Mouse (Mus musculus) midbrain, postnatal 0 days (tissue): ENCODE data around the gene Ube2d1. TPM values are rescaled to one million over a fixed set of nuclear protein-coding genes. Genes with fewer than 3 reads are reported as not detected.
A peak's percentile ranks its signal among the peaks of the same experiment; 100 is the strongest.

Experiments
- ATAC-seq: fragments of 200-750 bp; cut with Nextera tagmentation; 2 replicates; pipeline ENCODE4 v1.8.0; 2017; ENCODE audit warnings: moderate number of reproducible peaks, mild to moderate bottlenecking, moderate TSS enrichment, moderate library complexity; ENCODE audit not compliant: low FRiP score
- DNase-seq: peaks from one replicate; pipeline ENCODE4 v3.0.0-alpha.2; 2015; ENCODE audit warnings: low spot score
- H3K27ac ChIP-seq: fragments of 300-500 bp; sonication (generic); 2 replicates; pipeline ENCODE4 v1.5.1; 2014; ENCODE audit warnings: low read depth, mild to moderate bottlenecking, low read length, mixed read lengths
- H3K27me3 ChIP-seq: fragments of 300-500 bp; sonication (generic); 2 replicates; pipeline ENCODE4 v1.6.1; 2014; ENCODE audit warnings: low read length, control low read depth, mixed read lengths; ENCODE audit not compliant: insufficient read depth
- H3K36me3 ChIP-seq: fragments of 300-500 bp; sonication (generic); 2 replicates; pipeline ENCODE4 v1.6.1; 2014; ENCODE audit warnings: low read length, control low read depth, mixed read lengths; ENCODE audit not compliant: insufficient read depth
- H3K4me1 ChIP-seq: fragments of 300-500 bp; sonication (generic); 2 replicates; pipeline ENCODE4 v1.6.1; 2014; ENCODE audit warnings: mild to moderate bottlenecking, control low read depth, antibody characterized with exemption, low read length, mixed read lengths; ENCODE audit not compliant: insufficient read depth
- H3K4me2 ChIP-seq: fragments of 300-500 bp; sonication (generic); 2 replicates; pipeline ENCODE4 v1.6.1; 2014; ENCODE audit warnings: low read depth, mild to moderate bottlenecking, low read length, mixed read lengths; ENCODE audit not compliant: poor library complexity, severe bottlenecking
- H3K4me3 ChIP-seq: fragments of 300-500 bp; sonication (generic); 2 replicates; pipeline ENCODE4 v1.5.1; 2014; ENCODE audit warnings: low read depth, mild to moderate bottlenecking, low read length, moderate library complexity
- H3K9ac ChIP-seq: fragments of 300-500 bp; sonication (generic); replicated peaks from 2 replicates; pipeline ENCODE4 v1.6.1; 2014; ENCODE audit warnings: mild to moderate bottlenecking, low read length, moderate library complexity, mixed read lengths; ENCODE audit not compliant: poor library complexity, severe bottlenecking
- H3K9me3 ChIP-seq: fragments of 300-500 bp; sonication (generic); 2 replicates; pipeline ENCODE4 v1.6.1; 2016; ENCODE audit warnings: low read length, control low read depth
- CTCF ChIP-seq: IDR thresholded peaks from 2 replicates; pipeline ENCODE4 v1.5.1; 2016; ENCODE audit warnings: antibody characterized with exemption, mild to moderate bottlenecking
- WGBS: fragments of 180-500 bp; shearing (Covaris S2); extraction: QIAGEN DNeasy Blood & Tissue Kit; methylation state at CpG from one replicate; pipeline ENCODE4 v1.1.7; 2014; 5-methylcytosine and 5-hydroxymethylcytosine counted together
- polyA plus RNA-seq: library from polyadenylated mRNA; unstranded; fragments of >200 nt; fragmentation: Nextera tagmentation; extraction: Ambion mirVana; gene quantifications from 2 replicates; pipeline ENCODE4 v1.2.1, GENCODE M21; 2015
- total RNA-seq: library from RNA; depleted of rRNA; stranded (reverse); fragments of >200 nt; gene quantifications from 2 replicates; pipeline ENCODE4 v1.2.3, GENCODE M21; 2014

The Ube2d1 gene
- total and polyA plus RNA-seq, 2 experiments from 2014 or later: 100 to 179 TPM

DNA sequence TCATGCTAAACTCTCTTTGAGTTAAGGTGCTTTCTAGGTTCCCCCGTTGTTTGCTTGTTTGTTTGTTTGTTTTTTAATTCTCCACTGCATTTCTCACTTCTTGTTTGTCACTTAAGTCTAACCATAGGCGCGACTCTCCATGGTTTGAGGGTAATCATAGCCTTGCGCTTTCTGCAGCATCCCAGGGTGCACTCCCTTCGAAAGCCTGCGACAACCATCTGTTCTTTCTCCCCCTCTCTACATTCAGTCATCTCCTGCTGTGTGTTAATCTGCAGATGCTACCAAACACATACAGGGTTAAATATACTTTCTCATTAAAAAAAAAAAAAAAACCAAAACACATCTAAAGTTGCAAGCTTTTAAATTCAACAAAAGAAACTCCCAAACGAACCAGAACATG is 31.4 kb upstream of the Ube2d1 start:
- Histone ChIP-seq H3K4me2 (no peak overlapping the region), H3K9me3 (no peaks in the 10 kb centered on the region), H3K36me3 (no peaks in the 10 kb centered on the region), H3K4me3 (no peak overlapping the region), H3K27ac (no peak overlapping the region), H3K4me1 (no peaks in the 10 kb centered on the region), H3K27me3 (no peaks in the 10 kb centered on the region), H3K9ac (no peak overlapping the region)
- DNase-seq (no peak), ATAC-seq (no peak)
- 70% methylated on average over 7 of the region's 7 CpGs for WGBS
- TF ChIP-seq CTCF: no peak

- H3K27ac ChIP-seq: no peak overlapping the region
- DNase-seq (peak; percentile 20), ATAC-seq (no peak)
- WGBS: 82% methylated on average over 11 of the region's 11 CpGs
- H3K4me3 ChIP-seq: no peak overlapping the region
- H3K27me3 ChIP-seq: no peaks in the 10 kb centered on the region
- H3K4me2 ChIP-seq: no peak overlapping the region
- H3K36me3 ChIP-seq: no peaks in the 10 kb centered on the region
- no peaks in the 10 kb centered on the region for H3K9me3 ChIP-seq
- no peak overlapping the region for H3K9ac ChIP-seq
- TF ChIP-seq CTCF: no peak
- H3K4me1 ChIP-seq: no peaks in the 10 kb centered on the region
Observed at GRCm38 (mm10) chr10:71316056-71316455, 31.0 kb upstream of the Ube2d1 start.

GRCm38 (mm10) chr10:71314596-71314995 is 29.5 kb upstream of the Ube2d1 start:
- H3K27me3 ChIP-seq: no peaks in the 10 kb centered on the region
- no peak overlapping the region for H3K9ac ChIP-seq
- H3K4me1 ChIP-seq: no peaks in the 10 kb centered on the region
- no peak for TF ChIP-seq CTCF
- 87% methylated on average over 3 of the region's 3 CpGs for WGBS
- H3K27ac ChIP-seq: no peak overlapping the region
- ATAC-seq (no peak), DNase-seq (no peak)
- no peaks in the 10 kb centered on the region for H3K9me3 ChIP-seq
- no peaks in the 10 kb centered on the region for H3K36me3 ChIP-seq
- H3K4me3 ChIP-seq: no peak overlapping the region
- H3K4me2 ChIP-seq: no peak overlapping the region

- no peak overlapping the region for H3K9ac ChIP-seq
- no peak for TF ChIP-seq CTCF
- H3K27ac ChIP-seq: no peak overlapping the region
- no peak overlapping the region for H3K4me2 ChIP-seq
- 40% methylated on average over 3 of the region's 3 CpGs for WGBS
- no peaks in the 10 kb centered on the region for H3K27me3 ChIP-seq
- no peaks in the 10 kb centered on the region for H3K9me3 ChIP-seq
- no peaks in the 10 kb centered on the region for H3K36me3 ChIP-seq
- no peak overlapping the region for H3K4me3 ChIP-seq
- no peak for DNase-seq
- ATAC-seq: no peak
- no peaks in the 10 kb centered on the region for H3K4me1 ChIP-seq
Observed at GRCm38 (mm10) chr10:71310288-71310687, 25.2 kb upstream of the Ube2d1 start.

DNA sequence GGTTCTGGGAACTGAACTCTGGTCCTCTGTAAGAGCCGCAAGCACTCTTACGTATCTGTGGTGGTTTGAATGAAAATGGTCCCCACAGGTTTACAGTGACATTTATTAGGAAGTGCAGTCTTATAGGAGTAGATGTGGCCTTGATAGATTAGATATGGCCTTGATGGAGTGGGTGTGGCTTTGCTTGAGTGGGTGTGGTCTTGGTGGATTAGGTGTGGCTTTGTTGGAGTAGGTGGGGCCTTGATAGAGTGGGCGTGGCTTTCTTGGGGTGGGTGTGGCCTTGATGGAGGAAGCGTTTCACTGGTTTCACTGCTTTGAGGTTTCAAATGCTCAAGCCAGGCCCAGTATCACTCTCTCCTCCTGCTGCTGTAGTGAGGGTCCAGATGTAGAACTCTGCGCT is 23.1 kb upstream of the Ube2d1 start:
- WGBS: 97% methylated on average over 5 of the region's 5 CpGs
- Histone ChIP-seq H3K27me3 (no peaks in the 10 kb centered on the region), H3K9me3 (no peaks in the 10 kb centered on the region), H3K4me3 (no peak overlapping the region), H3K4me2 (no peak overlapping the region), H3K27ac (no peak overlapping the region), H3K36me3 (no peaks in the 10 kb centered on the region), H3K4me1 (no peaks in the 10 kb centered on the region), H3K9ac (no peak overlapping the region)
- no peak for DNase-seq
- ATAC-seq: no peak
- no peak for TF ChIP-seq CTCF

GRCm38 (mm10) chr10:71306759-71307158 is 21.7 kb upstream of the Ube2d1 start:
- WGBS: 75% methylated on average over 6 of the region's 6 CpGs
- Histone ChIP-seq H3K9ac (no peak overlapping the region), H3K27ac (no peak overlapping the region), H3K36me3 (no peaks in the 10 kb centered on the region), H3K4me1 (no peaks in the 10 kb centered on the region), H3K4me3 (no peak overlapping the region), H3K9me3 (no peaks in the 10 kb centered on the region), H3K4me2 (no peak overlapping the region), H3K27me3 (no peaks in the 10 kb centered on the region)
- ATAC-seq (no peak), DNase-seq (no peak)
- TF ChIP-seq CTCF: no peak
